Mouse (Mus musculus) c-Kit-positive CD71-positive TER-119-negative erythroid progenitor cells, embryonic 14.5 days (primary cell): Measurements from ENCODE around the gene Ccdc114.
"Not testable (repeated sequence)": the region's sequence is repeated elsewhere in the genome, so short reads cannot be mapped to it uniquely, and the experiment has no call there.

ENCODE experiments used
- DNase-seq: peaks from one replicate; pipeline ENCODE4 v3.0.0-alpha.2; 2013; ENCODE audit warnings: low read depth

Ccdc114 gene

GRCm38 (mm10) chr7:45919083-45919671 is 4.7 kb upstream of the Ccdc114 start:
- DNase-seq: no peak

GRCm38 (mm10) chr7:45919761-45920160 is 4.1 kb upstream of the Ccdc114 start:
- no peak for DNase-seq

GRCm38 (mm10) chr7:45920583-45921241 is 3.2 kb upstream of the Ccdc114 start:
- no peak for DNase-seq

GRCm38 (mm10) chr7:45921242-45921621 is 2.6 kb upstream of the Ccdc114 start, which contains the start of gene Emp3:
Emp3 (minus strand) TSS chr7:45921404.
- DNase-seq: peak; percentile 61

GRCm38 (mm10) chr7:45921950-45922600 is 1.8 kb upstream of the Ccdc114 start:
- no peak for DNase-seq

GRCm38 (mm10) chr7:45922928-45923761 is 727 bp upstream of the Ccdc114 start:
- peak; percentile 93 for DNase-seq

- DNase-seq: no peak
These were observed 551 bp downstream of the Ccdc114 start for GRCm38 (mm10) chr7:45924429-45924816.

GRCm38 (mm10) chr7:45928626-45929295 is 4.9 kb downstream of the Ccdc114 start:
- no peak for DNase-seq

GRCm38 (mm10) chr7:45929688-45930087 is 5.8 kb downstream of the Ccdc114 start:
- no peak for DNase-seq

GRCm38 (mm10) chr7:45933766-45934165 is 9.9 kb downstream of the Ccdc114 start:
- not testable (repeated sequence) for DNase-seq

GRCm38 (mm10) chr7:45935114-45935513 is 11.2 kb downstream of the Ccdc114 start:
- peak; percentile 50 for DNase-seq

GRCm38 (mm10) chr7:45939836-45940235 is 16.0 kb downstream of the Ccdc114 start:
- no peak for DNase-seq

- no peak for DNase-seq
These were observed 18.1 kb downstream of the Ccdc114 start for GRCm38 (mm10) chr7:45941986-45942385.

- DNase-seq: not testable (repeated sequence)
These were observed 19.4 kb downstream of the Ccdc114 start for GRCm38 (mm10) chr7:45943280-45943679.

GRCm38 (mm10) chr7:45949061-45949460 is 25.2 kb downstream of the Ccdc114 start:
- DNase-seq: no peak

- no peak for DNase-seq
These were observed 32.7 kb downstream of the Ccdc114 start for GRCm38 (mm10) chr7:45956611-45957010.

- no peak for DNase-seq
These were observed 48.2 kb downstream of the Ccdc114 start for GRCm38 (mm10) chr7:45971831-45972723.

GRCm38 (mm10) chr7:45973271-45973687 is 49.4 kb downstream of the Ccdc114 start:
- DNase-seq: no peak

GRCm38 (mm10) chr7:45974103-45974502 is 50.2 kb downstream of the Ccdc114 start:
- DNase-seq: no peak

- DNase-seq: no peak
These were observed 50.6 kb downstream of the Ccdc114 start for GRCm38 (mm10) chr7:45974512-45974911.

- DNase-seq: no peak
These were observed 57.7 kb downstream of the Ccdc114 start for GRCm38 (mm10) chr7:45981612-45982011.
